Mouse (Mus musculus) macrophage (primary cell): ENCODE data around the gene Thbs3. TPM values are rescaled to one million over a fixed set of nuclear protein-coding genes. Genes with fewer than 3 reads are reported as not detected.
A peak's percentile ranks its signal among the peaks of the same experiment; 100 is the strongest.

Source experiments
- H3K27ac ChIP-seq: fragments of 350-480 bp; formaldehyde crosslinking; 2 replicates; pipeline ENCODE4 v1.9.0; 2021
- H3K36me3 ChIP-seq: fragments of 350-480 bp; formaldehyde crosslinking; 2 replicates; pipeline ENCODE4 v1.9.0; 2021; ENCODE audit errors: inconsistent target
- H3K4me3 ChIP-seq: fragments of 350-480 bp; formaldehyde crosslinking; 2 replicates; pipeline ENCODE4 v1.9.0; 2021; ENCODE audit errors: inconsistent target
- H3K79me2 ChIP-seq: fragments of 350-480 bp; formaldehyde crosslinking; 2 replicates; pipeline ENCODE4 v1.9.0; 2021; ENCODE audit errors: inconsistent target
- WGBS: methylation state at CpG from one replicate; pipeline ENCODE4 v1.1.7; 2026; ENCODE audit warnings: inconsistent platforms; ENCODE audit not compliant: missing documents; 5-methylcytosine and 5-hydroxymethylcytosine counted together
- polyA plus RNA-seq: library from polyadenylated mRNA; stranded (reverse); fragments of 250-400 nt; gene quantifications from 3 replicates; pipeline ENCODE4 v1.2.4, GENCODE M21; 2018; ENCODE audit warnings: inconsistent platforms

Thbs3 gene
- polyA plus RNA-seq, 1 experiment from 2014 or later, result 0.34 TPM

GRCm38 (mm10) chr3:89228180-89228549 is 13.2 kb downstream of the Thbs3 start:
- Histone ChIP-seq H3K4me3 (peak overlapping the region; percentile 37), H3K27ac (no peak overlapping the region), H3K36me3 (no peaks in the 10 kb centered on the region), H3K79me2 (no peaks in the 10 kb centered on the region)
- 2% methylated on average over 20 of the region's 20 CpGs for WGBS

DNA sequence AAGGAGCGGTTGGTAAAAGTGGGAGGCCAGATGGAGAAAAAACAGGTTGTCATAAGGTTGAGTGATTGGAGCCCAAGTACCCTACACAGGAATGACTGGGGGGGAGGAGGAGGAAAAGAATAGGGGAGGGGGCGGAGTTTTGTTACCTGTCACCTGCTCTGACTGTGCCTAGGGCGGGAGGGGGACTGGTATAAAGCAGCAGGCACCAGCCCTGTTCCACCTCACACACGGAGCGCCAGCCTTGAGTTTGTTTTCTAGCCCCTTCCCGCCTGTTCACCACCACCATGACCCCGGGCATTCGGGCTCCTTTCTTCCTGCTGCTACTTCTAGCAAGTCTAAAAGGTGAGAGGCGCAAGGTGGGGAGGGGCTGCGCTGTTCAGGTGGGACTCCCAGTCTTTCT is 13.9 kb downstream of the Thbs3 start, which contains the start of gene Muc1:
Gene Muc1 (plus strand): TSS at position 222 of the 400 bp plus-strand sequence.
- H3K79me2 ChIP-seq, result no peaks in the 10 kb centered on the region
- 63% methylated on average over 10 of the region's 10 CpGs for WGBS
- H3K27ac ChIP-seq, result no peak within 1 kb of the TSS
- peak within 1 kb of the TSS; percentile 37 for H3K4me3 ChIP-seq
- H3K36me3 ChIP-seq, result no peaks in the 10 kb centered on the region

DNA sequence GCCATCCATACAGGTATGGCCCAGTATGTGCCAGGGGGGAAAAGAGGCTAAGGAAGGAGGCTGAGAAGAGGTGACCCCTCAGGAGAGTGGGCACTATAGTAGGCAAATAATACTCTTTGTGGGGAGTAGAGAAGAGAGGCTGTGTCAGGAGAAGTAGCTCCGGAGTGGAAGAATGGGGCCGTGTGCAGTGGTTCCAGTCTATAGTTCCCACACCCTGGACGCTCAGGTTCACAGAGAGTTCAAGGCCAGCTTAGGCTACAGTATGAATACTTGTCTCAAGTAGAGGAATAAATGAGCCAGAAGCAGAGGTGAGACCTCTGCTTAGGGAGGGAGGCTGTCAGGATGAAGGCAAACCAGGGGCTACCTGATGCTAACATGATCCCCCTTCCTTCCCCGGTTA is 14.3 kb downstream of the Thbs3 start:
- Histone ChIP-seq H3K4me3 (no peak overlapping the region), H3K36me3 (no peaks in the 10 kb centered on the region), H3K27ac (no peak overlapping the region), H3K79me2 (no peaks in the 10 kb centered on the region)
- 95% methylated on average over 4 of the region's 4 CpGs for WGBS

- no peak overlapping the region for H3K4me3 ChIP-seq
- no peak overlapping the region for H3K27ac ChIP-seq
- 100% methylated on average over 2 of the region's 2 CpGs for WGBS
- no peaks in the 10 kb centered on the region for H3K79me2 ChIP-seq
- H3K36me3 ChIP-seq, result no peaks in the 10 kb centered on the region
Measured at GRCm38 (mm10) chr3:89230561-89230960, 15.6 kb downstream of the Thbs3 start.

- Histone ChIP-seq H3K27ac (no peak overlapping the region), H3K36me3 (no peaks in the 10 kb centered on the region), H3K79me2 (no peaks in the 10 kb centered on the region), H3K4me3 (no peak overlapping the region)
- WGBS, result 17% methylated on average over 7 of the region's 7 CpGs
Measured at GRCm38 (mm10) chr3:89231345-89231744, 16.4 kb downstream of the Thbs3 start.

- H3K4me3 ChIP-seq, result no peak overlapping the region
- 84% methylated on average over 14 of the region's 16 CpGs for WGBS
- H3K36me3 ChIP-seq, result no peaks in the 10 kb centered on the region
- no peaks in the 10 kb centered on the region for H3K79me2 ChIP-seq
- H3K27ac ChIP-seq, result no peak overlapping the region
Measured at GRCm38 (mm10) chr3:89231772-89232275, 16.8 kb downstream of the Thbs3 start.

- Histone ChIP-seq H3K27ac (no peak overlapping the region), H3K4me3 (no peak overlapping the region), H3K79me2 (no peaks in the 10 kb centered on the region), H3K36me3 (no peaks in the 10 kb centered on the region)
- WGBS, result 97% methylated on average over 3 of the region's 6 CpGs
Measured at GRCm38 (mm10) chr3:89232614-89233013, 17.6 kb downstream of the Thbs3 start.

- WGBS, result 16% methylated on average over 14 of the region's 14 CpGs
- Histone ChIP-seq H3K79me2 (no peaks in the 10 kb centered on the region), H3K36me3 (no peaks in the 10 kb centered on the region), H3K4me3 (no peak overlapping the region), H3K27ac (no peak overlapping the region)
Measured at GRCm38 (mm10) chr3:89233562-89234110, 18.7 kb downstream of the Thbs3 start.

DNA sequence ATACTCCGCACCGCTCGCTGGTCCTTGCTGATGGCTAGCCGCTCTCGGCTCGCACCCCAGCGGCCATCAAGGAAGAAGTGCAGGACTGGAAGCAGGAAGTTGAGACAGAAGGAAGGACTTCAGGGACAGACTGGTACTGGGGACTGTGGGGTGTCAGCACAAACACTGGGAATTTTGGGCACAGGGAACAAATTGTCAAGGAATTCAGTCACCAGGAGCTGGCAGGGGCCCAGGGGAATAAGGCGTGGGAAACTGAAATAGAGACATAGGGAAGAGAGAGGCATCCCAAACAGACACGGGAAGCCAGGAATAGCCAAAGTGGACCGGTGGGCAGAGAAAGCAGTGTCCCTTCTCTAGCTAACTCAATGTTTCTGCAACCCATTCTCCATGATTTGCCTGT is 21.5 kb downstream of the Thbs3 start:
- WGBS, result 98% methylated on average over 4 of the region's 10 CpGs
- Histone ChIP-seq H3K27ac (no peak overlapping the region), H3K36me3 (no peaks in the 10 kb centered on the region), H3K79me2 (no peaks in the 10 kb centered on the region), H3K4me3 (no peak overlapping the region)

- WGBS, result 84% methylated on average over 21 of the region's 21 CpGs
- no peaks in the 10 kb centered on the region for H3K36me3 ChIP-seq
- no peaks in the 10 kb centered on the region for H3K79me2 ChIP-seq
Measured at GRCm38 (mm10) chr3:89237682-89238081, 22.7 kb downstream of the Thbs3 start.

GRCm38 (mm10) chr3:89238494-89238893 is 23.5 kb downstream of the Thbs3 start:
- no peaks in the 10 kb centered on the region for H3K36me3 ChIP-seq
- WGBS, result 82% methylated on average over 12 of the region's 12 CpGs
- H3K27ac ChIP-seq, result no peak overlapping the region
- no peaks in the 10 kb centered on the region for H3K79me2 ChIP-seq
- H3K4me3 ChIP-seq, result no peak overlapping the region

More at GRCm38 (mm10) chr3:89237682-89238081, 22.7 kb downstream of the Thbs3 start:
- no peak overlapping the region for H3K4me3 ChIP-seq
- H3K27ac ChIP-seq, result no peak overlapping the region

DNA sequence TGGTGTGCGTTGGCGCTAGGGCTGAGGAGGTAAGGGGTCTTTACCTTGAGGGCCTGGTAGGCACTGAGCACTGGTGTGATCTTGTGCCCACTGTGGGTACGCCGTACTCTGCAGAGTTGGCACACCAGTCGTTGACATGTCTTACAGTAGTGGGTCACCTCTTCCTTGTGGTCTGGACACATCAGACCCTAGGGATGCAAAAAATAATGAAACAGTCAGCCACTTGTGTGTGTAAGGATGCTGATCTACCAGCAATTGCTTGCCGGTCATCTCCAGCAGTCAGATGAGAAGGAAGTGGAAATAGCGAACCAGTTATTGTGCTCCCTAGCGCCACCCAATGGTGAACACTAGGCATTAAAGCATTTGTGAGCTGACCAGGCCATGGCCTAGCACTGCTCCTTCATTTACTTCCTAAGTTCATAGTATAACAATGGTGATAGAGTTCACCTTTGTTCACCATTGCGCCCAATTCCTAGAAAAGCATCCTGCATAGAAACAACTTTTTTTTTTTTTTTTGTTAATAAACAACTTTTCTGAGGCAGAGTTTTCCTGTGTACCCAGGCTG is 27.4 kb downstream of the Thbs3 start:
- H3K36me3 ChIP-seq, result no peaks in the 10 kb centered on the region
- H3K4me3 ChIP-seq, result no peak overlapping the region
- 64% methylated on average over 9 of the region's 9 CpGs for WGBS
- H3K79me2 ChIP-seq, result peaks cover 5% of the 10 kb centered on the region; the same call in 1 of the 2 replicates
- no peak overlapping the region for H3K27ac ChIP-seq

- Histone ChIP-seq H3K36me3 (no peaks in the 10 kb centered on the region), H3K27ac (no peak overlapping the region), H3K4me3 (no peak overlapping the region), H3K79me2 (peaks cover 5% of the 10 kb centered on the region; the same call in 1 of the 2 replicates)
- 29% methylated on average over 14 of the region's 14 CpGs for WGBS
Measured at GRCm38 (mm10) chr3:89243609-89244008, 28.6 kb downstream of the Thbs3 start.

- peaks cover 5% of the 10 kb centered on the region; the same call in 1 of the 2 replicates for H3K79me2 ChIP-seq
- H3K36me3 ChIP-seq, result no peaks in the 10 kb centered on the region; the same call in 1 of the 2 replicates
- 50% methylated on average over 24 of the region's 25 CpGs for WGBS
- H3K27ac ChIP-seq, result no peak overlapping the region
- no peak overlapping the region; the same call in 1 of the 2 replicates for H3K4me3 ChIP-seq
Measured at GRCm38 (mm10) chr3:89244158-89244981, 29.4 kb downstream of the Thbs3 start.
